Mouse (Mus musculus) forebrain, embryonic 12.5 days (tissue): Measurements from ENCODE around the gene Nkx2-3. TPM values are rescaled to one million over a fixed set of nuclear protein-coding genes. Genes with fewer than 3 reads are reported as not detected.

Experiments
- ATAC-seq: fragments of 200-750 bp; cut with Nextera tagmentation; 2 replicates; pipeline ENCODE4 v1.8.0; 2017; ENCODE audit warnings: moderate TSS enrichment; ENCODE audit not compliant: low FRiP score
- H3K27ac ChIP-seq: fragments of 300-500 bp; sonication (generic); 2 replicates; pipeline ENCODE4 v1.5.1; 2016; ENCODE audit warnings: mild to moderate bottlenecking
- H3K27me3 ChIP-seq: fragments of 300-500 bp; sonication (generic); 2 replicates; pipeline ENCODE4 v1.6.1; 2016; ENCODE audit warnings: mild to moderate bottlenecking
- H3K36me3 ChIP-seq: fragments of 300-500 bp; sonication (generic); replicated peaks from 2 replicates; pipeline ENCODE4 v1.6.1; 2016; ENCODE audit warnings: mild to moderate bottlenecking
- H3K4me1 ChIP-seq: fragments of 300-500 bp; sonication (generic); 2 replicates; pipeline ENCODE4 v1.6.1; 2016
- H3K4me2 ChIP-seq: fragments of 300-500 bp; sonication (generic); 2 replicates; pipeline ENCODE4 v1.6.1; 2016; ENCODE audit warnings: mild to moderate bottlenecking, moderate library complexity
- H3K4me3 ChIP-seq: fragments of 300-500 bp; sonication (generic); replicated peaks from 2 replicates; pipeline ENCODE4 v1.5.1; 2016; ENCODE audit warnings: mild to moderate bottlenecking
- H3K9ac ChIP-seq: fragments of 300-500 bp; sonication (generic); 2 replicates; pipeline ENCODE4 v1.6.1; 2016; ENCODE audit warnings: mild to moderate bottlenecking
- H3K9me3 ChIP-seq: fragments of 300-500 bp; sonication (generic); 2 replicates; pipeline ENCODE4 v1.6.1; 2016
- WGBS: fragments of 180-500 bp; shearing (Covaris S2); methylation state at CpG from one replicate; pipeline ENCODE4 v1.1.7; 2016; 5-methylcytosine and 5-hydroxymethylcytosine counted together
- polyA plus RNA-seq: library from polyadenylated mRNA; unstranded; fragments of >200 nt; fragmentation: Nextera tagmentation; extraction: Ambion mirVana; gene quantifications from 2 replicates; pipeline ENCODE4 v1.2.1, GENCODE M21; 2016

Nkx2-3 gene
- polyA plus RNA-seq, 1 experiment from 2014 or later, result 6.3 TPM

- peaks cover 95% of the 10 kb centered on the region for H3K27me3 ChIP-seq
- H3K9ac ChIP-seq, result no peak overlapping the region
- H3K4me3 ChIP-seq, result no peak overlapping the region
- no peaks in the 10 kb centered on the region for H3K36me3 ChIP-seq
- H3K9me3 ChIP-seq, result no peaks in the 10 kb centered on the region
- no peak overlapping the region for H3K27ac ChIP-seq
- WGBS, result 2% methylated on average over 11 of the region's 11 CpGs
- H3K4me1 ChIP-seq, result peaks cover 31% of the 10 kb centered on the region
- no peak for ATAC-seq
- no peak overlapping the region for H3K4me2 ChIP-seq
Measured at GRCm38 (mm10) chr19:43607842-43608680, 4.1 kb upstream of the Nkx2-3 start.

GRCm38 (mm10) chr19:43608711-43609457 lies 3.2 kb upstream of the Nkx2-3 start:
- Histone ChIP-seq H3K4me1 (peaks cover 35% of the 10 kb centered on the region), H3K9ac (no peak overlapping the region), H3K27me3 (peaks cover 91% of the 10 kb centered on the region), H3K27ac (no peak overlapping the region), H3K36me3 (no peaks in the 10 kb centered on the region), H3K4me3 (no peak overlapping the region), H3K4me2 (no peak overlapping the region), H3K9me3 (no peaks in the 10 kb centered on the region)
- WGBS, result 8% methylated on average over 8 of the region's 8 CpGs
- ATAC-seq, result no peak

GRCm38 (mm10) chr19:43609458-43610330 lies 2.4 kb upstream of the Nkx2-3 start:
- Histone ChIP-seq H3K4me1 (peaks cover 43% of the 10 kb centered on the region), H3K36me3 (no peaks in the 10 kb centered on the region), H3K27me3 (peaks cover 91% of the 10 kb centered on the region), H3K27ac (no peak overlapping the region), H3K4me3 (peak overlapping the region; percentile 7; the same call in 1 of the 2 replicates), H3K4me2 (peak overlapping the region; percentile 29), H3K9ac (no peak overlapping the region), H3K9me3 (no peaks in the 10 kb centered on the region)
- no peak for ATAC-seq
- WGBS, result 2% methylated on average over 25 of the region's 25 CpGs

- peak overlapping the region; percentile 29 for H3K4me2 ChIP-seq
- no peak for ATAC-seq
Measured at GRCm38 (mm10) chr19:43610341-43610848, 1.7 kb upstream of the Nkx2-3 start.

GRCm38 (mm10) chr19:43611110-43611509 lies 1.0 kb upstream of the Nkx2-3 start:
- no peak overlapping the region for H3K4me3 ChIP-seq
- peak overlapping the region; percentile 29 for H3K4me2 ChIP-seq
- H3K27me3 ChIP-seq, result peaks cover 87% of the 10 kb centered on the region
- H3K9ac ChIP-seq, result no peak overlapping the region
- no peaks in the 10 kb centered on the region for H3K9me3 ChIP-seq
- no peak for ATAC-seq
- no peak overlapping the region for H3K27ac ChIP-seq
- H3K36me3 ChIP-seq, result no peaks in the 10 kb centered on the region
- 3% methylated on average over 8 of the region's 8 CpGs for WGBS
- H3K4me1 ChIP-seq, result peaks cover 57% of the 10 kb centered on the region

More at GRCm38 (mm10) chr19:43610341-43610848, 1.7 kb upstream of the Nkx2-3 start:
- no peak overlapping the region; the same call in 1 of the 2 replicates for H3K9ac ChIP-seq
- H3K27ac ChIP-seq, result no peak overlapping the region
- no peaks in the 10 kb centered on the region for H3K9me3 ChIP-seq
- peaks cover 87% of the 10 kb centered on the region for H3K27me3 ChIP-seq
- no peaks in the 10 kb centered on the region for H3K36me3 ChIP-seq
- peaks cover 50% of the 10 kb centered on the region for H3K4me1 ChIP-seq
- WGBS, result under 1% methylated on average over 32 of the region's 32 CpGs
- H3K4me3 ChIP-seq, result peak overlapping the region; percentile 7; the same call in 1 of the 2 replicates

GRCm38 (mm10) chr19:43611561-43611960 lies 564 bp upstream of the Nkx2-3 start:
- WGBS, result 4% methylated on average over 12 of the region's 12 CpGs
- Histone ChIP-seq H3K36me3 (no peaks in the 10 kb centered on the region), H3K9me3 (no peaks in the 10 kb centered on the region), H3K27me3 (peaks cover 87% of the 10 kb centered on the region), H3K4me3 (peak overlapping the region; percentile 46; the same call in 1 of the 2 replicates), H3K4me1 (peaks cover 61% of the 10 kb centered on the region), H3K27ac (no peak overlapping the region), H3K9ac (no peak overlapping the region), H3K4me2 (peak overlapping the region; percentile 68)
- no peak for ATAC-seq

GRCm38 (mm10) chr19:43612501-43612971 lies 411 bp downstream of the Nkx2-3 start:
- Histone ChIP-seq H3K9ac (peak overlapping the region; percentile 43), H3K27ac (no peak overlapping the region), H3K4me2 (peak overlapping the region; percentile 68), H3K4me1 (peaks cover 67% of the 10 kb centered on the region), H3K4me3 (peak overlapping the region; percentile 46), H3K27me3 (peaks cover 86% of the 10 kb centered on the region), H3K9me3 (no peaks in the 10 kb centered on the region), H3K36me3 (no peaks in the 10 kb centered on the region)
- ATAC-seq, result no peak
- under 1% methylated on average over 23 of the region's 23 CpGs for WGBS

GRCm38 (mm10) chr19:43613293-43614130 lies 1.4 kb downstream of the Nkx2-3 start:
- H3K27me3 ChIP-seq, result peaks cover 87% of the 10 kb centered on the region
- peak overlapping the region; percentile 68 for H3K4me2 ChIP-seq
- H3K36me3 ChIP-seq, result no peaks in the 10 kb centered on the region
- no peak overlapping the region for H3K27ac ChIP-seq
- peak overlapping the region; percentile 58 for H3K9ac ChIP-seq
- WGBS, result 1% methylated on average over 26 of the region's 26 CpGs
- peaks cover 70% of the 10 kb centered on the region for H3K4me1 ChIP-seq
- ATAC-seq, result no peak
- peak overlapping the region; percentile 46 for H3K4me3 ChIP-seq
- H3K9me3 ChIP-seq, result no peaks in the 10 kb centered on the region

GRCm38 (mm10) chr19:43614341-43615073 lies 2.4 kb downstream of the Nkx2-3 start:
- peaks cover 70% of the 10 kb centered on the region for H3K4me1 ChIP-seq
- no peak for ATAC-seq
- H3K4me3 ChIP-seq, result peak overlapping the region; percentile 46
- H3K27me3 ChIP-seq, result peaks cover 91% of the 10 kb centered on the region
- no peaks in the 10 kb centered on the region for H3K9me3 ChIP-seq
- H3K9ac ChIP-seq, result peak overlapping the region; percentile 58
- under 1% methylated on average over 80 of the region's 92 CpGs for WGBS
- no peaks in the 10 kb centered on the region for H3K36me3 ChIP-seq
- H3K4me2 ChIP-seq, result peak overlapping the region; percentile 68
- peak overlapping the region; percentile 90; the same call in 1 of the 2 replicates for H3K27ac ChIP-seq

- Histone ChIP-seq H3K27ac (peak overlapping the region; percentile 90; the same call in 1 of the 2 replicates), H3K36me3 (no peaks in the 10 kb centered on the region), H3K9me3 (no peaks in the 10 kb centered on the region), H3K4me3 (peak overlapping the region; percentile 46), H3K4me1 (peaks cover 67% of the 10 kb centered on the region), H3K9ac (peak overlapping the region; percentile 58), H3K4me2 (peak overlapping the region; percentile 68), H3K27me3 (peaks cover 91% of the 10 kb centered on the region)
- WGBS, result under 1% methylated on average over 20 of the region's 20 CpGs
- no peak for ATAC-seq
Measured at GRCm38 (mm10) chr19:43615074-43615445, 2.9 kb downstream of the Nkx2-3 start.
